Mouse (Mus musculus) liver, embryonic 15.5 days (tissue): ENCODE data around the gene Plekha5. TPM values are rescaled to one million over a fixed set of nuclear protein-coding genes. Genes with fewer than 3 reads are reported as not detected.

Source experiments
- ATAC-seq: fragments of 200-750 bp; cut with Nextera tagmentation; 2 replicates; pipeline ENCODE4 v1.8.0; 2017; ENCODE audit warnings: moderate number of reproducible peaks, mild to moderate bottlenecking, moderate library complexity; ENCODE audit not compliant: insufficient read depth
- H3K27ac ChIP-seq: fragments of 300-500 bp; sonication (generic); replicated peaks from 2 replicates; pipeline ENCODE4 v1.5.1; 2015; ENCODE audit warnings: mild to moderate bottlenecking, inconsistent platforms
- H3K27me3 ChIP-seq: fragments of 300-500 bp; sonication (generic); 2 replicates; pipeline ENCODE4 v1.6.1; 2015; ENCODE audit warnings: mild to moderate bottlenecking, inconsistent platforms
- H3K36me3 ChIP-seq: fragments of 300-500 bp; sonication (generic); replicated peaks from 2 replicates; pipeline ENCODE4 v1.6.1; 2015; ENCODE audit warnings: moderate library complexity, mild to moderate bottlenecking, inconsistent platforms
- H3K4me1 ChIP-seq: fragments of 300-500 bp; sonication (generic); replicated peaks from 2 replicates; pipeline ENCODE4 v1.6.1; 2015; ENCODE audit warnings: inconsistent platforms
- H3K4me2 ChIP-seq: fragments of 300-500 bp; sonication (generic); 2 replicates; pipeline ENCODE4 v1.6.1; 2015; ENCODE audit warnings: moderate library complexity, mild to moderate bottlenecking, inconsistent platforms
- H3K4me3 ChIP-seq: fragments of 300-500 bp; sonication (generic); replicated peaks from 2 replicates; pipeline ENCODE4 v1.5.1; 2015; ENCODE audit warnings: mild to moderate bottlenecking, inconsistent platforms
- H3K9ac ChIP-seq: fragments of 300-500 bp; sonication (generic); 2 replicates; pipeline ENCODE4 v1.6.1; 2015; ENCODE audit warnings: moderate library complexity, mild to moderate bottlenecking, inconsistent platforms
- H3K9me3 ChIP-seq: fragments of 300-500 bp; sonication (generic); replicated peaks from 2 replicates; pipeline ENCODE4 v1.6.1; 2016; ENCODE audit warnings: inconsistent platforms
- WGBS: fragments of 180-500 bp; shearing (Covaris S2); methylation state at CpG from one replicate; pipeline ENCODE4 v1.1.7; 2015; ENCODE audit warnings: mixed read lengths; ENCODE audit not compliant: insufficient replicate concordance; 5-methylcytosine and 5-hydroxymethylcytosine counted together
- polyA plus RNA-seq: library from polyadenylated mRNA; unstranded; fragments of >200 nt; fragmentation: Nextera tagmentation; extraction: Ambion mirVana; gene quantifications from 2 replicates; pipeline ENCODE4 v1.2.1, GENCODE M21; 2015

The Plekha5 gene
- polyA plus RNA-seq, 1 experiment from 2014 or later = 4.0 TPM

DNA sequence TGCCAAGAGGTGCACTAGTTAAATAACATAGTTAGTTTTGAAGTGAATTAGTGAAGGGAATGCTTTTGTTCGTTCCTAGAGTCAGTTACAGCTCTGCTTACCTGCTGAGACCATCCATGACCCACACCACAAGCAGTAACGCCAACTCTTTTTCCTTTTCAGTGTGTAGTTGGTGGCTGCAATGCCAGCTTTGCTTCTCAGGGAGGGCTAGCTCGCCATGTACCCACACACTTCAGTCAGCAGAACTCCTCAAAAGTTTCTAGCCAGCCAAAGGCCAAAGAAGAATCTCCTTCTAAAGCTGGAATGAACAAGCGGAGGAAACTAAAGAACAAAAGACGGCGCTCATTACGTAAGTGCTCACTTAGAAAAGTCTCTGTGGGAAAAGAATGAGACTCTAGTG is 218.2 kb downstream of the Plekha5 start:
- 82% methylated on average over 7 of the region's 7 CpGs for WGBS
- no peak for ATAC-seq
- peaks cover 71% of the 10 kb centered on the region for H3K36me3 ChIP-seq

DNA sequence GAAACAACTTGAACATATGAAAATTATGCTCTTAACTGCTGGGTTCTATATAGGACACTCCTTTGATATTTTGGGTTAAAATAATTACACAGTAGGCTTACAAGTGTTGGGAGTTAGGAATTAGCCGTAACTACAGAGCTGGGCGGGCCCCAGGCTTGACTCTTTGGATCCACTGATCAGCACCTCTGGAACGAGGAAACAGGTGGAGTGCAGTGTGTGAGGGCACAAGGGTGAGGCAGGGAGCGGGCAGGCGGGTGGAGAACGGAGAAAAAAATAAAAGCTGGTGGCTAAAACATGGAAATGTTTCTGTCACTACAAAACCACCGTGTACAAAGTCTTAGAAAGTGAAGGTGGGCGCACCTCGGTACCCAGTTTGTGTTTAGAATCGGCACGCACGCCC is 218.8 kb downstream of the Plekha5 start:
- Histone ChIP-seq H3K27me3 (no peaks in the 10 kb centered on the region), H3K9ac (no peak overlapping the region), H3K36me3 (peaks cover 71% of the 10 kb centered on the region), H3K4me2 (no peak overlapping the region), H3K27ac (no peak overlapping the region), H3K9me3 (no peaks in the 10 kb centered on the region), H3K4me1 (no peaks in the 10 kb centered on the region), H3K4me3 (no peak overlapping the region)
- no peak for ATAC-seq
- WGBS = 85% methylated on average over 12 of the region's 12 CpGs

More for the DNA sequence above, 218.2 kb downstream of the Plekha5 start:
- Histone ChIP-seq H3K4me2 (no peak overlapping the region), H3K9me3 (no peaks in the 10 kb centered on the region), H3K4me1 (no peaks in the 10 kb centered on the region), H3K27ac (no peak overlapping the region), H3K9ac (no peak overlapping the region), H3K4me3 (no peak overlapping the region), H3K27me3 (no peaks in the 10 kb centered on the region)

DNA sequence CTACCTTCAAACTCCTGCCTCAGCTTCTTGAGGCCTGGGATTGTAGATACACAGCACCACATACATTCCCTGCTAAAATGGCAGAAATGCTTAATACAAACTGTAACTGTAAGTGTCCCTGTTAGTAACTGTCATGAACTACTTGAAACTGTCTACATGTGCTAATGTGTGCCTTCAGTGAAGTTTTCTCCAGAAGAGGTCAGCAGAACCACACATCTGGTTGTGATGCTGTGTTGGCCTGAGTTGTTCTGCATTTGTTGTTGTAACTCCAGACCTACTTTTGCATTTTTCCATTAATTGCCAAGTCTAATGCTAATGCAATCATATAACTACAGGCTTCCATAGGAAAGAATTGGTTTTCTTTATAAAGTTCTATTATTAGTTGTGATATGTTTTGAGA is 222.1 kb downstream of the Plekha5 start:
- no peak overlapping the region for H3K4me2 ChIP-seq
- peaks cover 73% of the 10 kb centered on the region for H3K36me3 ChIP-seq
- H3K27ac ChIP-seq = no peak overlapping the region
- no peak overlapping the region for H3K4me3 ChIP-seq
- ATAC-seq = no peak
- H3K4me1 ChIP-seq = no peaks in the 10 kb centered on the region
- no peak overlapping the region for H3K9ac ChIP-seq
- H3K9me3 ChIP-seq = no peaks in the 10 kb centered on the region
- no peaks in the 10 kb centered on the region for H3K27me3 ChIP-seq

Other genes with a start within 250 kb of the Plekha5 start
- gene Aebp2, start 198.6 kb downstream of the Plekha5 start, polyA plus RNA-seq = 2.7 and 3.1 TPM in 2 replicates